In genomic region chr6:136520361-136520760, GRCm38 (mm10) we compare ENCODE assay signal across 10 mouse cellular contexts. TPM values are rescaled to one million over a fixed set of nuclear protein-coding genes. Genes with fewer than 3 reads are reported as not detected.
A peak's percentile ranks its signal among the peaks of the same experiment; 100 is the strongest.
DNase-seq lines count a peak whose midpoint lies in the region; ATAC-seq and TF ChIP-seq lines count a peak whose summit lies in the region.
"Had no signal": no experiment of that assay in that cellular context is flagged by ENCODE, and none has a peak within 500 bp of the region (broad histone marks: within the 10 kb centered on the region; RNA-seq: fewer than 3 reads in every experiment).

No protein-coding gene starts in this region.

- H3K27me3 ChIP-seq in neural tube, embryonic 13.5 days: no peaks in the 10 kb centered on the region

- no peak overlapping the region for H3K9ac ChIP-seq in neural tube, embryonic 13.5 days

- H3K4me3 ChIP-seq in lung, adult 2 months (replicated peaks; ENCODE audit: extremely low read depth, low read depth, low read length): peak overlapping the region; percentile 55
- H3K4me3 ChIP-seq in neural tube, embryonic 13.5 days: peak overlapping the region; percentile 15; the same call in 1 of the 2 replicates

- peak overlapping the region; percentile 46 for H3K4me2 ChIP-seq in neural tube, embryonic 13.5 days

- no peak for ATAC-seq in neural tube, embryonic 13.5 days (ENCODE audit: low read depth)

- peaks cover 27% of the 10 kb centered on the region for H3K4me1 ChIP-seq in lung, adult 2 months (ENCODE audit: control insufficient read depth, insufficient read depth, low read length)
- H3K4me1 ChIP-seq in neural tube, embryonic 13.5 days (replicated peaks): peaks cover 8% of the 10 kb centered on the region

- no peak for TF ChIP-seq CTCF in lung, adult 2 months (IDR thresholded peaks at IDR 0.05; ENCODE audit: insufficient read depth, low read length)

- WGBS in lung, adult 2 months: 49% methylated on average over 2 of the region's 2 CpGs
- WGBS in neural tube, embryonic 13.5 days: 80% methylated on average over 2 of the region's 2 CpGs

- peaks cover 18% of the 10 kb centered on the region for H3K36me3 ChIP-seq in neural tube, embryonic 13.5 days

- DNase-seq in cerebellum, adult 9-10 months: peak; percentile 45
- DNase-seq in cerebellum, postnatal 25 days: no peak
- no peak for DNase-seq in lung, adult 2 months
- no peak for DNase-seq in lung, postnatal 14 days
- peak; percentile 63 for DNase-seq in induced T-regulatory cell, adult 2 months (ENCODE audit: low read depth)
- DNase-seq in ovary, adult 18-20 months (ENCODE audit: low spot score): no peak
- no peak for DNase-seq in adrenal gland, postnatal 4 days (ENCODE audit: low spot score in 2 of 2)
- DNase-seq: kidney, postnatal 36 days; thymus, postnatal 25 days had no signal

- no peak overlapping the region for H3K27ac ChIP-seq in neural tube, embryonic 13.5 days (replicated peaks)

- no peak for TF ChIP-seq POLR2A in lung, adult 2 months (IDR thresholded peaks at IDR 0.05; ENCODE audit: borderline replicate concordance, extremely low read depth, low read depth, low read length)

- peaks cover 9% of the 10 kb centered on the region for H3K9me3 ChIP-seq in neural tube, embryonic 13.5 days

RNA-seq across cellular contexts. Expression of gene Atf7ip, which starts 14.4 kb away (rescaled TPM):
- 24.8 and 28.3 TPM in 2 replicates for polyA plus RNA-seq in lung, adult 2 months (2012; rRNA removed)
- 37.8 and 55.4 TPM in 2 replicates for polyA plus RNA-seq in neural tube, embryonic 13.5 days (2015; fragmentation: Nextera tagmentation; extraction: Ambion mirVana)
- total RNA-seq in adrenal gland, postnatal 4 days (2021): 100 to 1,000 TPM; 119 to 123 TPM

Comparison
In these comparisons a context has a peak if more than half of its experiments do, and no peak if none do; other contexts are left out.
1. DNase-seq: peak in cerebellum, adult 9-10 months (single experiment) and induced T-regulatory cell, adult 2 months (single experiment); none in cerebellum, postnatal 25 days (0 of 2), lung, adult 2 months (single experiment), lung, postnatal 14 days (single experiment), ovary, adult 18-20 months (single experiment) and adrenal gland, postnatal 4 days (0 of 2).